Mouse (Mus musculus): ENCODE measurements at regions not wholly inside any gene's neighbourhood (a gene's known extent, or its start where the extent isn't known, plus 50 kb on each side); places are given as distances from the start of the nearest gene placed in this dataset.
A peak's percentile ranks its signal among the peaks of the same experiment; 100 is the strongest.

GRCm38 (mm10) chr12:57972484-57972883 is 239.1 kb upstream of the Sstr1 start (continued):
- TF ChIP-seq BHLHE40 (IDR thresholded peaks at IDR 0.05; ENCODE audit: borderline replicate concordance, low read depth, low read length) (no peak), KAT2A (conservative IDR thresholded peaks at IDR 0.05; ENCODE audit: low read depth, low read length) (no peak), POLR2AphosphoS5 (IDR thresholded peaks at IDR 0.05; ENCODE audit: borderline replicate concordance, low read depth, low read length) (no peak), E2F4 (IDR thresholded peaks at IDR 0.05; ENCODE audit: borderline replicate concordance, low read depth, low read length) (no peak), MAFK (IDR thresholded peaks at IDR 0.05; ENCODE audit: borderline replicate concordance, low read depth, low read length) (no peak), RAD21 (IDR thresholded peaks at IDR 0.05; ENCODE audit: low read depth, low read length) (no peak), TAL1 (IDR thresholded peaks at IDR 0.05; ENCODE audit: low read length) (peak; percentile 38), JUND (IDR thresholded peaks at IDR 0.05; ENCODE audit: low read depth, low read length) (peak; percentile 60; the same call in 1 of the 2 replicates), SMC3 (IDR thresholded peaks at IDR 0.05; ENCODE audit: low read depth, low read length) (no peak), SIN3A (IDR thresholded peaks at IDR 0.05; ENCODE audit: low read length) (peak; percentile 53; the same call in 1 of the 2 replicates), HCFC1 (IDR thresholded peaks at IDR 0.05; ENCODE audit: low read depth, low read length) (0 out of 2 replicates have a peak, but pooled peaks have one; percentile 12), POLR2AphosphoS2 (IDR thresholded peaks at IDR 0.05; ENCODE audit: low read length) (no peak), POLR2A (IDR thresholded peaks at IDR 0.05; ENCODE audit: control insufficient read depth in 1 of 2, insufficient read depth in 1 of 2, low read depth in 1 of 2, low read length in 2 of 2, poor library complexity in 1 of 2) (no peak), GATA1 (IDR thresholded peaks at IDR 0.05; ENCODE audit: low read depth, low read length) (peak; percentile 92), MAX (IDR thresholded peaks at IDR 0.05; ENCODE audit: low read length) (no peak), ZC3H11A (IDR thresholded peaks at IDR 0.05; ENCODE audit: low read depth, low read length) (no peak), UBTF (IDR thresholded peaks at IDR 0.05; ENCODE audit: borderline replicate concordance, insufficient read depth, low read depth, low read length) (no peak), NELFE (IDR thresholded peaks at IDR 0.05; ENCODE audit: low read depth, low read length) (no peak), ZKSCAN1 (IDR thresholded peaks at IDR 0.05; ENCODE audit: low read depth, low read length) (no peak), CHD1 (IDR thresholded peaks at IDR 0.05; ENCODE audit: low read depth, low read length) (no peak)
